Mouse (Mus musculus) cortical plate, adult 2 months (tissue): ENCODE data around the gene Mon1a.

Source experiments
- CTCF ChIP-seq: fragments of 200-500 bp; IDR thresholded peaks from 2 replicates; pipeline ENCODE4 v1.5.1; 2011; ENCODE audit warnings: mild to moderate bottlenecking, control low read depth, low read length; ENCODE audit not compliant: insufficient read depth; ENCODE audit errors: extremely low read depth
- POLR2A ChIP-seq: fragments of 200-500 bp; IDR thresholded peaks from 2 replicates; pipeline ENCODE4 v1.6.1; 2011; ENCODE audit warnings: mild to moderate bottlenecking, low read length, control low read depth; ENCODE audit not compliant: insufficient read depth; ENCODE audit errors: extremely low read depth

GRCm38 (mm10) chr9:107917895-107918608 lies 30.1 kb downstream of the Mon1a start:
- TF ChIP-seq POLR2A (no peak), CTCF (no peak)
